Mouse (Mus musculus) spleen, postnatal 36 days (tissue): ENCODE measurements around the gene Mst1.

Experiments used
- DNase-seq, 2 experiments: peaks; one replicate each; pipeline ENCODE4 v3.0.0; 2022; ENCODE audit warnings: low spot score in 2 of 2, mixed read lengths in 1 of 2

The Mst1 gene

GRCm38 (mm10) chr9:108129042-108129948, 49.1 kb downstream of the Mst1 start:
- no peak for DNase-seq

- no peak for DNase-seq
Measured at GRCm38 (mm10) chr9:108131502-108131901, 51.3 kb downstream of the Mst1 start.

- no peak for DNase-seq
Measured at GRCm38 (mm10) chr9:108132373-108132772, 52.1 kb downstream of the Mst1 start.

DNA sequence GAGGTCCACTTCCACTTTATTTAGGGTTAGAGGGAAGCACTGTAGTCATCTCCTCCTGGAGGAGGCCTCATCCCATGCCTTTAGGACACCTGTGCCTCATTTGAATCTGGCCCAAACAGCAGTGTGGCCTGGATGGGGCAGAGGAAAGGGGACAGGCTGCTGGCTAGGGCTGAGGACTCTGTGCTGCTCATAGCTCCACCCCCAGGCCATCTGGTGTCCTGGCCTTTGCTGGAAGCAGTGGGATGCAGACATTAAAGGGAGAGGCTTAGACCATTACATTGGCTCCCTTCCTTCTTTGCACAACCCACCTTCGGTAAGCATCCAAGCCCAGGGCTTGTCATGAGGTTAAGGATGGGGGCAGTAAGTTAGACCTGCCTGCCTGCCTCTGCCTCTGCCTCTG, 53.2 kb downstream of the Mst1 start:
- DNase-seq = no peak
